Mouse (Mus musculus) liver, adult 2 months (tissue): ENCODE results near the gene Gab1. TPM values are rescaled to one million over a fixed set of nuclear protein-coding genes. Genes with fewer than 3 reads are reported as not detected.

ENCODE experiments used
- DNase-seq: peaks from one replicate; pipeline ENCODE4 v3.0.0-alpha.2; 2011; ENCODE audit warnings: low read depth, low spot score; ENCODE audit errors: extremely low read depth
- H3K27ac ChIP-seq: fragments of 200-500 bp; replicated peaks from 2 replicates; pipeline ENCODE4 v1.5.1; 2012; ENCODE audit warnings: low read depth, mild to moderate bottlenecking, control low read depth, inconsistent platforms, low read length; ENCODE audit not compliant: insufficient read depth
- H3K27me3 ChIP-seq: fragments of 200-500 bp; 2 replicates; pipeline ENCODE4 v1.6.1; 2012; ENCODE audit warnings: mild to moderate bottlenecking, moderate library complexity, low read length, inconsistent platforms; ENCODE audit not compliant: control insufficient read depth, insufficient read depth
- H3K36me3 ChIP-seq: fragments of 200-500 bp; 2 replicates; pipeline ENCODE4 v1.6.1; 2012; ENCODE audit warnings: low read length, inconsistent platforms; ENCODE audit not compliant: control insufficient read depth, insufficient read depth
- H3K4me1 ChIP-seq: fragments of 200-500 bp; 2 replicates; pipeline ENCODE4 v1.6.1; 2011; ENCODE audit warnings: low read length; ENCODE audit not compliant: control insufficient read depth, insufficient read depth
- H3K4me3 ChIP-seq: fragments of 200-500 bp; 2 replicates; pipeline ENCODE4 v1.5.1; 2011; ENCODE audit warnings: low read depth, mild to moderate bottlenecking, control low read depth, low read length, moderate library complexity; ENCODE audit not compliant: insufficient read depth
- H3K79me2 ChIP-seq: fragments of 200-500 bp; 2 replicates; pipeline ENCODE4 v1.6.1; 2012; ENCODE audit warnings: inconsistent platforms, mild to moderate bottlenecking, low read length, moderate library complexity; ENCODE audit not compliant: control insufficient read depth, insufficient read depth
- H3K9ac ChIP-seq: fragments of 200-500 bp; 2 replicates; pipeline ENCODE4 v1.6.1; 2012; ENCODE audit warnings: low read depth, mild to moderate bottlenecking, control low read depth, inconsistent platforms, low read length
- CTCF ChIP-seq: fragments of 200-500 bp; IDR thresholded peaks from 2 replicates; pipeline ENCODE4 v1.5.1; 2011; ENCODE audit warnings: low read depth, low read length, control low read depth
- POLR2A ChIP-seq: fragments of 200-500 bp; IDR thresholded peaks from 2 replicates; pipeline ENCODE4 v1.6.1; 2011; ENCODE audit warnings: low read length, control low read depth; ENCODE audit not compliant: insufficient read depth; ENCODE audit errors: extremely low read depth
- WGBS: fragments of 180-500 bp; shearing (Covaris S2); methylation state at CpG from one replicate; pipeline ENCODE4 v1.1.7; 2018; 5-methylcytosine and 5-hydroxymethylcytosine counted together
- polyA plus RNA-seq: library from polyadenylated mRNA; depleted of rRNA; stranded (reverse); fragments of >200 nt; gene quantifications from 2 replicates; pipeline ENCODE4 v1.2.3, GENCODE M21; 2012
- total RNA-seq: library from RNA; depleted of rRNA; stranded (reverse); fragments of >200 nt; gene quantifications from 2 replicates; pipeline ENCODE4 v1.2.3, GENCODE M21; 2014

Gene Gab1
- total and polyA plus RNA-seq, 2 experiments = 5.1 to 5.8 TPM

DNA sequence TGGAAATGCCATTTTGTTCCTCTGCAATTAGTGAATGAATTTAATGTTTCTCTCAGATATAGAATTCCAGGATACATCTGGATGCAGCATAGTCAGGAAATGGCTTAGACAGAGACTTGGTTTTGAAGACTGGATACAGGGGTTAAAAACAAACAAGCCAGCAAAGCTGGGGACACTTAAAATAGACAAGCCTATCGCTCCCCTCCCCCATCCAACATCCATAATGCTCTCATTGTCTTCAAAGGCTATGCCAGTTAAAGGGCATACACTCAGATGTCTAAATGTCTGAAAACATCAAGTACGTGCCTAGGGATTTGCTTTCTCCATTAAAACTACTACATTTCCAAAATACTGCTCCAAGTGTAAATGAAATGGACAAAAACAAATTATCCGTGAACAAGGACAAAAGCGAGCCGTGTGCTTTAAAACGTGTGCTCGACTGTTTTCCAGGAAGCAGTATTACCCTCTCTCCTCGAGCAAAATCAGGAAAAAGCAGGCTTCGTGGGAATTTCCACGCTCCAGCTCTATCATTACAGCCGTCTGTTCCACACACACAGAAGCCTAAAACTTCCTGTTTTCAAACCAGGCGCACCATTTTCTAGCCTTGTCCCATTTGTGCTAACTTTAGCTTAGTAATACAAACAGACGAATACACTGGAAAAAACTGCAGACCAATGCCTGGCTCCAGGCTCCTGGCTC, 72.4 kb downstream of the Gab1 start:
- Histone ChIP-seq H3K79me2 (peaks cover 29% of the 10 kb centered on the region), H3K27ac (peak overlapping the region; percentile 31), H3K36me3 (no peaks in the 10 kb centered on the region), H3K4me1 (peaks cover 16% of the 10 kb centered on the region), H3K4me3 (no peak overlapping the region), H3K9ac (no peak overlapping the region), H3K27me3 (no peaks in the 10 kb centered on the region)
- DNase-seq = no peak
- TF ChIP-seq CTCF = no peak
- no peak for TF ChIP-seq POLR2A
- 63% methylated on average over 13 of the region's 13 CpGs for WGBS

DNA sequence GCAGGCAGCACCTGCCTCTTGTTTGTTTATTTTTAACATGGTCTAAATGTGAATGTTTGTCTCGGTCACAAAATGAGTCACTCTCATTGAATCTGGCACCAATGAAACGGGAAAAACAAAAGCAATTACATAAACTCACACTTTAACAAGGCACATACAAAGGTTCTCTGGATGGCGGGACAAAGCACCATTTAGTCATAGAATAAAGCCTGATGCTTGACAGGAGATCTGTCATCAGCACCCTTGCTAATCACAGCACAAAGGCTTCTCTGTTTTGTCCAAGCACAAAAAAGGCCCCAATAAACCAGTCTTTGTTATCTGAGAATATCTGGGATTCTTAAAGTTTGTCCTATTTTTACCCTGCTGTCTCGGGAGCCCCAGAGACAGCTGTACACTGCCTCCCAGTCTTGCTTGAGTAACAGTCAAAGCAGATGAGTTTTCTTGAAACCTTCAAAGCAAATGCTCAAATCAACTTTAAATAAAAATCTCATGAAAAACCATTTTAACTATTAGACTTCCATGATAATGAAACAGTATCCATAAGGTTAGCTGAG, 76.2 kb downstream of the Gab1 start:
- no peak for TF ChIP-seq POLR2A
- no peak for TF ChIP-seq CTCF
- no peak for DNase-seq
- Histone ChIP-seq H3K27me3 (no peaks in the 10 kb centered on the region), H3K4me1 (no peaks in the 10 kb centered on the region), H3K9ac (no peak overlapping the region), H3K36me3 (no peaks in the 10 kb centered on the region), H3K4me3 (no peak overlapping the region), H3K79me2 (peaks cover 17% of the 10 kb centered on the region), H3K27ac (no peak overlapping the region)
- WGBS = 67% methylated on average over 4 of the region's 4 CpGs

DNA sequence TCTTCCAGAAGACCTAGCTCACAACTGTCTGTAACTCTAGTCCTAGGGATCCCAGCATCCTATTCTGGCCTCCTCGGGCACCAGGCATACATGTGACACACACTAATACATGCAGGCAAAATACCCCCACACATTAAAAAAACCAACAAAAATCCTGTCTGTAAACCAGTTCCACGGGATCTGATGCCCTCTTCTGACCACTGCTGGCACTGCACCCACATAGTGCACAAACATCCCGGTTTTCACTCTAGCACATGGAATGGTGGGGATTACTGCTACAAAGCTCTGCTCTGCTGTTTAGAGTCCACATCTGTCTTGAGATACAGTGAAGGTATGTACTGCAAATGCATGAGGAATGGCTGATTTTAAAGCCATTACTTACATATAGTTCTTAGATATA, 81.5 kb downstream of the Gab1 start:
- no peaks in the 10 kb centered on the region for H3K27me3 ChIP-seq
- H3K9ac ChIP-seq = no peak overlapping the region
- TF ChIP-seq CTCF = peak; percentile 7; the same call in 1 of the 2 replicates
- no peak for TF ChIP-seq POLR2A
- no peaks in the 10 kb centered on the region for H3K36me3 ChIP-seq
- H3K27ac ChIP-seq = no peak overlapping the region
- WGBS = 96% methylated on average over 3 of the region's 3 CpGs
- peaks cover 5% of the 10 kb centered on the region; the same call in 1 of the 2 replicates for H3K4me1 ChIP-seq
- peaks cover 15% of the 10 kb centered on the region; the same call in 1 of the 2 replicates for H3K79me2 ChIP-seq
- H3K4me3 ChIP-seq = no peak overlapping the region
- DNase-seq = no peak

DNA sequence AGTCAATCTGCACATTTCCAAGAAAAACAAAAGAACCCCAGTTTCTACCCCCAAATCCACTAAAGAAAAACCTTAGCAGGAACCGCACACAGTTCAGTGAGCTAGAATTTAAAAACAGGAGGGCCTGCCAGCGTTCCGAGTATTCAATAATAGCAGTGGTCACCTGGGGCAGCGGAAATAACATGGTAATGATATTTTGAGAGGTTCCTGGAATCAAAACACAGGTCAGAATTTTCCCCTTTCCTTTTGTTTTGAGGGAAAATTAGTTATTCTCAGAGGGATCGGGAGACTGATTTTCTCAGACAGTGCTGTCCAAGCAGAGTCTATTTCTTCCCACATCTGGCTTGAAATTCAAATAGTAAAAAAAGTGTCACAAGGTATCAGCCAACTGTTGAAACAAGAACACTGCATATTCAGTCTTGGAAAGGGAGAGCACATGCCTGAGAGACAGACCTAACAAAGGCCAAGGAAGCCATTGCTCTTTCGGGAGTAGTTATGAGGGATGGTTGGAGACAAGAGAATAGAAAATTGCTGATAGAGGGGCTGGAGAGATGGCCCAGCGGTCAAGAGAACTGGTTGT, 82.0 kb downstream of the Gab1 start:
- whole genome bisulfite sequencing = 92% methylated on average over 7 of the region's 7 CpGs

DNA sequence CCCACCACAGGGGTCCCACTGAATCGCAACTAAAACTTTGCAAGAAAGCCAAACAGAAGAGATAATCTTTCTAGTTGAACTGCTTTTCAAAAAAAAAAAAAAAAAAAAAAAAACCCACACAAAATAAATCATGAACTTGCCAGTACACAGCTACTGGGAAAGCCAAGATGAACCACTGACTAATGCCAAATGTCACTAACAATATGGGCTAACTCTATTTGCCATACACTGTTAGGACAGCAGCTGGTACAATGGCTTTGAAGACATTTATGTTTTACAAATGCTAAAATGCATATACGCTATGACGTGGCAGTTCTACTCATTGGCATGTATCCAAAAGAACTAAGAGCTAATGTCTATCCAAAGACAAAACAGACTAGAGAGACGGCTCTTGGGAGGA, 84.2 kb downstream of the Gab1 start:
- Histone ChIP-seq H3K27me3 (no peaks in the 10 kb centered on the region), H3K4me3 (no peak overlapping the region), H3K9ac (no peak overlapping the region), H3K4me1 (peaks cover 5% of the 10 kb centered on the region; the same call in 1 of the 2 replicates), H3K36me3 (no peaks in the 10 kb centered on the region), H3K27ac (no peak overlapping the region), H3K79me2 (peaks cover 19% of the 10 kb centered on the region; the same call in 1 of the 2 replicates)
- no peak for DNase-seq
- 82% methylated on average over 4 of the region's 4 CpGs for WGBS
- TF ChIP-seq CTCF = no peak
- no peak for TF ChIP-seq POLR2A

More for the DNA sequence above, 82.0 kb downstream of the Gab1 start:
- Histone ChIP-seq H3K27me3 (no peaks in the 10 kb centered on the region), H3K4me3 (no peak overlapping the region), H3K9ac (no peak overlapping the region), H3K4me1 (peaks cover 5% of the 10 kb centered on the region; the same call in 1 of the 2 replicates), H3K36me3 (no peaks in the 10 kb centered on the region), H3K27ac (no peak overlapping the region), H3K79me2 (peaks cover 18% of the 10 kb centered on the region; the same call in 1 of the 2 replicates)
- no peak for TF ChIP-seq POLR2A
- no peak for DNase-seq
